Mouse (Mus musculus) CH12.LX (cell line): Measurements from ENCODE around the gene Ttn. TPM values are rescaled to one million over a fixed set of nuclear protein-coding genes. Genes with fewer than 3 reads are reported as not detected.

Experiments
- DNase-seq: peaks from one replicate; pipeline ENCODE4 v3.0.0-alpha.2; 2013; ENCODE audit errors: extremely low read depth
- H3K27ac ChIP-seq: 2 replicates; pipeline ENCODE4 v1.5.1; 2012; ENCODE audit warnings: low read depth, mild to moderate bottlenecking, control low read depth, moderate library complexity; ENCODE audit not compliant: insufficient read depth
- H3K27me3 ChIP-seq: replicated peaks from 2 replicates; pipeline ENCODE3; 2012; ENCODE audit warnings: inconsistent platforms
- H3K36me3 ChIP-seq, 2 experiments: replicated peaks in 1 of 2; 2 replicates each; pipeline versions ENCODE3 to v1.6.1; 2012; ENCODE audit warnings: inconsistent platforms in 1 of 2, low read length in 1 of 2, mild to moderate bottlenecking in 1 of 2, mixed read lengths in 1 of 2, moderate library complexity in 1 of 2; ENCODE audit not compliant: control insufficient read depth in 1 of 2, insufficient read depth in 1 of 2
- H3K4me1 ChIP-seq, 2 experiments: 2 replicates each; pipeline ENCODE4 v1.6.1; 2012; ENCODE audit warnings: inconsistent platforms in 1 of 2, moderate library complexity in 1 of 2; ENCODE audit not compliant: insufficient read depth in 2 of 2, control insufficient read depth in 1 of 2
- H3K4me2 ChIP-seq: 2 replicates; pipeline ENCODE4 v1.6.1; 2012; ENCODE audit warnings: low read depth, mild to moderate bottlenecking, control low read depth; ENCODE audit not compliant: poor library complexity, insufficient read depth, severe bottlenecking
- H3K4me3 ChIP-seq, 3 experiments: fragments of 150-350 bp in 1 of 3; sonication (generic) in 1 of 3; replicated peaks in 1 of 3; 2 replicates each; pipeline versions ENCODE3 to v1.5.1; 2011 to 2012; ENCODE audit warnings: low read depth in 2 of 3, low read length in 2 of 3, mild to moderate bottlenecking in 2 of 3, moderate library complexity in 2 of 3, control low read depth in 1 of 3, improper control_type of control experiment in 1 of 3, inconsistent platforms in 1 of 3, mixed read lengths in 1 of 3; ENCODE audit not compliant: poor library complexity in 1 of 3
- H3K79me2 ChIP-seq: replicated peaks from 2 replicates; pipeline ENCODE4 v1.6.1; 2012; ENCODE audit warnings: mild to moderate bottlenecking, moderate library complexity; ENCODE audit not compliant: control insufficient read depth, poor library complexity, insufficient read depth, severe bottlenecking; ENCODE audit errors: extremely low read depth
- H3K9ac ChIP-seq: 2 replicates; pipeline ENCODE4 v1.6.1; 2012; ENCODE audit warnings: low read depth, mild to moderate bottlenecking, control low read depth, moderate library complexity; ENCODE audit not compliant: insufficient read depth
- H3K9me3 ChIP-seq: replicated peaks from 2 replicates; pipeline ENCODE3; 2012; ENCODE audit warnings: low read length, inconsistent platforms, mixed read lengths
- CHD1 ChIP-seq: IDR thresholded peaks from 2 replicates; pipeline ENCODE4 v1.6.1; 2012; ENCODE audit warnings: low read depth, low read length, improper control_type of control experiment, inconsistent platforms
- CTCF ChIP-seq, 2 experiments: IDR thresholded peaks in 1 of 2; conservative IDR thresholded peaks in 1 of 2; 2 replicates each; pipeline ENCODE4 v1.5.1; 2011 to 2012; ENCODE audit warnings: low read depth in 2 of 2, low read length in 2 of 2, improper control_type of control experiment in 1 of 2, inconsistent platforms in 1 of 2, mild to moderate bottlenecking in 1 of 2, moderate library complexity in 1 of 2
- ELF1 ChIP-seq: IDR thresholded peaks from 2 replicates; pipeline ENCODE4 v1.6.1; 2014; ENCODE audit warnings: low read depth, mild to moderate bottlenecking, inconsistent platforms, low read length, improper control_type of control experiment
- EP300 ChIP-seq: IDR thresholded peaks from 2 replicates; pipeline ENCODE4 v1.6.1; 2011; ENCODE audit warnings: low read length, improper control_type of control experiment
- HCFC1 ChIP-seq: IDR thresholded peaks from 2 replicates; pipeline ENCODE4 v1.6.1; 2012; ENCODE audit warnings: low read depth, mild to moderate bottlenecking, inconsistent platforms, low read length, improper control_type of control experiment
- MAFK ChIP-seq: IDR thresholded peaks from 2 replicates; pipeline ENCODE4 v1.6.1; 2011; ENCODE audit warnings: low read length, improper control_type of control experiment; ENCODE audit not compliant: insufficient replicate concordance
- NELFE ChIP-seq: IDR thresholded peaks from 2 replicates; pipeline ENCODE4 v1.6.1; 2011; ENCODE audit warnings: low read depth, low read length, improper control_type of control experiment
- PAX5 ChIP-seq: IDR thresholded peaks from 2 replicates; pipeline ENCODE4 v1.6.1; 2012; ENCODE audit warnings: low read length, inconsistent platforms, mixed read lengths
- POLR2AphosphoS2 ChIP-seq: IDR thresholded peaks from 2 replicates; pipeline ENCODE4 v1.6.1; 2011; ENCODE audit warnings: low read depth, low read length, improper control_type of control experiment
- RAD21 ChIP-seq: IDR thresholded peaks from 2 replicates; pipeline ENCODE4 v1.6.1; 2011; ENCODE audit warnings: low read depth, mild to moderate bottlenecking, low read length, improper control_type of control experiment, moderate library complexity
- SIN3A ChIP-seq: IDR thresholded peaks from 2 replicates; pipeline ENCODE4 v1.6.1; 2012; ENCODE audit warnings: low read length, improper control_type of control experiment, inconsistent platforms
- SMC3 ChIP-seq: IDR thresholded peaks from 2 replicates; pipeline ENCODE4 v1.6.1; 2011; ENCODE audit warnings: low read depth, low read length, improper control_type of control experiment
- TBP ChIP-seq: conservative IDR thresholded peaks from 2 replicates; pipeline ENCODE4 v1.6.1; 2011; ENCODE audit warnings: low read depth, low read length, improper control_type of control experiment
- TCF12 ChIP-seq: IDR thresholded peaks from 2 replicates; pipeline ENCODE4 v1.6.1; 2014; ENCODE audit warnings: low read depth, mild to moderate bottlenecking, inconsistent platforms, low read length, improper control_type of control experiment
- ZC3H11A ChIP-seq: IDR thresholded peaks from 2 replicates; pipeline ENCODE4 v1.6.1; 2012; ENCODE audit warnings: low read depth, mild to moderate bottlenecking, inconsistent platforms, low read length, improper control_type of control experiment
- ZMIZ1 ChIP-seq: IDR thresholded peaks from 2 replicates; pipeline ENCODE4 v1.6.1; 2012; ENCODE audit warnings: low read depth, mild to moderate bottlenecking, inconsistent platforms, low read length, improper control_type of control experiment
- ZNF384 ChIP-seq: IDR thresholded peaks from 2 replicates; pipeline ENCODE4 v1.6.1; 2012; ENCODE audit warnings: low read depth, low read length, improper control_type of control experiment, inconsistent platforms
- dilution Hi-C: fragments of 300-500 bp; cut with MboI; formaldehyde crosslinking; loops from 2 replicates; pipeline ENCODE4 v1.14.3; 2020; ENCODE audit warnings: low sequenced_read_pairs; ENCODE audit not compliant: extremely low pct_unique_long_range_greater_than_20kb, extremely low pct_ligation_motif_present
- in situ Hi-C: fragments of 300-500 bp; cut with MboI; formaldehyde crosslinking; loops from 3 replicates; pipeline ENCODE4 v1.14.3; 2019; ENCODE audit warnings: low sequenced_read_pairs, low pct_ligation_motif_present, low pct_unique_long_range_greater_than_20kb, mixed read lengths
- polyA plus RNA-seq: library from polyadenylated mRNA; unstranded; fragments of >175 nt; gene quantifications from 2 replicates; pipeline ENCODE4 v1.2.1, GENCODE M21; 2012; ENCODE audit warnings: low read depth; ENCODE audit not compliant: insufficient read length
- total RNA-seq, 2 experiments: library from RNA; depleted of rRNA; stranded (reverse); fragments of 300-350 nt in 1 of 2; fragments of >200 nt in 1 of 2; gene quantifications; 2 replicates each; pipeline ENCODE4 v1.2.3; 2012 to 2014

The Ttn gene
- total and polyA plus RNA-seq, 3 experiments, result 0.23 to 4.2 (median 0.60) TPM

GRCm38 (mm10) chr2:76850066-76850465 lies 132.3 kb downstream of the Ttn start:
- Histone ChIP-seq H3K4me3 (no peak overlapping the region), H3K9me3 (no peaks in the 10 kb centered on the region), H3K9ac (no peak overlapping the region), H3K27ac (no peak overlapping the region), H3K79me2 (no peaks in the 10 kb centered on the region), H3K4me1 (no peaks in the 10 kb centered on the region), H3K27me3 (no peaks in the 10 kb centered on the region), H3K36me3 (no peaks in the 10 kb centered on the region), H3K4me2 (no peak overlapping the region)
- in situ Hi-C loops, result no loop called here
- TF ChIP-seq ZMIZ1, result no peak
- TF ChIP-seq MAFK, result no peak
- no peak for TF ChIP-seq TBP
- no peak for TF ChIP-seq NELFE
- no peak for TF ChIP-seq TCF12
- no peak for TF ChIP-seq POLR2AphosphoS2
- no peak for TF ChIP-seq CHD1
- TF ChIP-seq CTCF (conservative IDR thresholded peaks at IDR 0.05 in 1 of 2, IDR thresholded peaks at IDR 0.05 in 1 of 2; ENCODE audit: low read depth in 2 of 2, low read length in 2 of 2), result no peak
- no peak for TF ChIP-seq SIN3A
- dilution Hi-C loops, result no loop called here
- DNase-seq, result no peak

- peak; percentile 19 for DNase-seq
- Histone ChIP-seq H3K9ac (no peak overlapping the region), H3K36me3 (no peaks in the 10 kb centered on the region), H3K9me3 (no peaks in the 10 kb centered on the region), H3K27ac (no peak overlapping the region), H3K27me3 (no peaks in the 10 kb centered on the region), H3K4me1 (no peaks in the 10 kb centered on the region), H3K4me3 (no peak overlapping the region), H3K79me2 (no peaks in the 10 kb centered on the region), H3K4me2 (no peak overlapping the region)
- in situ Hi-C loops (no loop called here), dilution Hi-C loops (no loop called here)
- TF ChIP-seq RAD21 (peak; percentile 15), HCFC1 (no peak), PAX5 (no peak), EP300 (no peak), CTCF (conservative IDR thresholded peaks at IDR 0.05 in 1 of 2, IDR thresholded peaks at IDR 0.05 in 1 of 2; ENCODE audit: low read depth in 2 of 2, low read length in 2 of 2) (peak; percentile 45 to 63), SIN3A (no peak), ZC3H11A (no peak), ELF1 (0 out of 2 replicates have a peak, but pooled peaks have one; percentile 9), TBP (no peak), SMC3 (peak; percentile 33), ZNF384 (no peak; the same call in 1 of the 2 replicates)
Measured at GRCm38 (mm10) chr2:76843162-76843561, 139.2 kb downstream of the Ttn start.
